Mouse (Mus musculus) activated CD4-positive, CD25-positive, alpha-beta regulatory T cell (primary cell): Measurements from ENCODE around the gene Amd1. TPM values are rescaled to one million over a fixed set of nuclear protein-coding genes. Genes with fewer than 3 reads are reported as not detected.

Experiments used
- polyA plus RNA-seq, 2 experiments: library from polyadenylated mRNA; unstranded; fragments of 100-300 nt; shearing (Covaris generic); gene quantifications; one replicate each; pipeline ENCODE4 v1.2.1; 2017

The Amd1 gene
- polyA plus RNA-seq: 10 to 100 TPM; 44.1 to 63.3 TPM

DNA sequence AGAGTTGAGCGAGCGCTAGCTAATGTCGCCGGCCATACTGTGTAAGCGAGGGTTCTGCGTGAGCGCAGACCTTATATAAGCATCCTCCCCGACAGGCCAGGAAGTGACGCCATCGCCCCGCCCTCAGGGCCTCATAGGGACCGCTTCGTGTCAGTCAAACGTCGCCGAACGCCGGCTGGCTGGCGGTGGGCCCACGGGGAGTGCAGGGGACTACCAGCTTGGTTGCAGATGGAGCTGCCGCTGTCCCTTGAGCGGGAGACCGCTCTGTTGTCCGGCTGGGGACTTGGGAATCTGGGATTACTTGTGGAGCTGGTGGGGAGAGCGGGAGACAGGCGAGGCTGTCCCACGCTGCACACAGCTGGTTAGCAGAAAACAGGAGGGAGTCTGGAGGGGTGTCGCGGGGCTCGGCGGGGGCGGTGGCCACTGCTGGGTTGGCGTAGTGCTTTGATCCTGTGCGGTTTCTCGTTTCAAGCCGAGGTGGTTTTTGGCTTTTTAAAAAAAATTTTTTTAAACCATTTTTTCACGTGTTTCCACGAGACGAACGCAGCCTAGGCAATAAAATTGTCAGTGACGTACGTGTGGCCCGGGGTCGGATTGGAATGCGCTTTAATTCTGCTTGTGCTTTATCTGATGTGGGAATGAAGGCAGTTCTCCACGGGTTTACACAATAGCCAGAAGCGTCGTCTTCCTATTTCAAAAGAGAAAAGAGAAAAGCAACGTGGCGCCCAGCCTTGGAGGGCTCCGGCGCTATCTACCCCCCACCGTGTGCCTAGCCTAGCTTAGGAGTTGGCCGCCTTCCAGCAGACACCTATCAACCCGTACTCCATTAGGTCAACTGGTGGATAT lies at the start of gene Amd1:
Gene Amd1, minus strand, starts transcription at position 47 of the 846 bp plus-strand sequence.

DNA sequence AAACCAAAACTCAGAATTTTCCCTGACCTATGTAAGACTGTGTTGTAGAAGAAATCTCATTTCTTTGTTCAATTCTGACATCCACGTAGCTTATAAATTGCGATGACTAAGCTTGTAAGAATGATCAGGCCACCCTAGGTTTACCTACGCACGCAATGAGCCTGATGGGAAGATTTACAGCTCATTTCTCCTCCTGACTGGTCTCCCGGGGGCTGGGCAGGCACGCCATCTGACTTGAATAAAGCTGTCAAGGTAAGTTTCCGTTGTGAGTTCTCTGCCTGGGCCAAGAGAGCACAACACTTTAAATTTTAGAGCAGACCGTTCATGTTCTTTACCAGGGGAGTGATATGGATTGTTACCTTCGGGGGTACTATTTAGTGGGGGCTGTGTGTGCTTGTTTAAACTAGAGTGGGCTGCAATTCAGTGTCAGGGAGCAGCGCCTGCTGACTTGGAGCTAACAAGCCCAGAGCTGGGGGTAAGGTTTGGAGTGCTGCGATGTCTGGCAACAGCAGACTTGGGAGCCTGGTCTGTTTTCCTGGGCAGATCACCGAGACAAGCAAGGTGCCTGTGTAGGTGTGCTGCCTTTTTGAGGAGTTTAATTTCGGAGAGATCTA lies 37.5 kb upstream of the Amd1 start, which contains the start of gene Cdk19:
Gene Cdk19, plus strand, starts transcription at position 214 of the 614 bp plus-strand sequence.

DNA sequence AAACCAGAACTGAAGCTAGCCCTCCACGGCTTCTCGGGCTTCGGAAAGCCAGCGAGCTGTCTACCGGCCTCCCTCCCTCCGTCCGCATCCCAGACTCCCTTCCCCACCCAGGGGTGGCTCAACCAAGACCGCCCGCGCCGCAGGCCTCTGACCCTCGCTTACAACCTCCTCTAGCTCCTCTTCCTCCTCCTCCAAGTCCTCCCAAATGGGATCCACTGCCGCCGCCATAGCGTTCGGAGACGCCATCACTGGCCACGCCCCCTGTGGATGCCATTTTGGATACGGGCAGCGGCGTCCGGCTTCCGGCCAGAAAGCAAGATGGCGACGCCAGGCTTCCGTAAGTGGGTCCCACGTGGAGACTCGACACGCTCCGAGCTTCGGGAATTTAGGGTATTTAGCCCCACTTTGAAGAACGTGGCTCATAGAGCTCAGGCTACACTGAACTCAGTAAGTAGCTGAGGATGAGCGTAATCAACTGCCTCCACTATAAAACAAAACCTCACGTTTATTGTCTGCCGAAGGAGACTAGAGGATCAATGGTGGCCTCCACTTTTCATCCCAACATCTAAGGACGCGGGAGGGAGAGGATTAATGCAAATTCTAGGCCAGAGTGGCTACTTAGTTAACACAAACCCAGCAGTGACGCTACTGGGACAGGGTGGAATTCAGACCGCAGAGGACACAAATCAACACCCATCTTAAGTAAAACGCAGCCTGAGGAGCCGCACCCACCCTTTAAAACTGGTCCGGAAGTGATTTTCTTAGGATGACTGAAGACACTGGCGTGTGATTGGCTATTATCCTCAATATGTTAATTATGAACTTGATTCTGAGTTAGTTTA lies 44.4 kb downstream of the Amd1 start, which contains the start of gene Gtf3c6:
Gene Gtf3c6, minus strand, starts transcription at position 695 of the 842 bp plus-strand sequence.

DNA sequence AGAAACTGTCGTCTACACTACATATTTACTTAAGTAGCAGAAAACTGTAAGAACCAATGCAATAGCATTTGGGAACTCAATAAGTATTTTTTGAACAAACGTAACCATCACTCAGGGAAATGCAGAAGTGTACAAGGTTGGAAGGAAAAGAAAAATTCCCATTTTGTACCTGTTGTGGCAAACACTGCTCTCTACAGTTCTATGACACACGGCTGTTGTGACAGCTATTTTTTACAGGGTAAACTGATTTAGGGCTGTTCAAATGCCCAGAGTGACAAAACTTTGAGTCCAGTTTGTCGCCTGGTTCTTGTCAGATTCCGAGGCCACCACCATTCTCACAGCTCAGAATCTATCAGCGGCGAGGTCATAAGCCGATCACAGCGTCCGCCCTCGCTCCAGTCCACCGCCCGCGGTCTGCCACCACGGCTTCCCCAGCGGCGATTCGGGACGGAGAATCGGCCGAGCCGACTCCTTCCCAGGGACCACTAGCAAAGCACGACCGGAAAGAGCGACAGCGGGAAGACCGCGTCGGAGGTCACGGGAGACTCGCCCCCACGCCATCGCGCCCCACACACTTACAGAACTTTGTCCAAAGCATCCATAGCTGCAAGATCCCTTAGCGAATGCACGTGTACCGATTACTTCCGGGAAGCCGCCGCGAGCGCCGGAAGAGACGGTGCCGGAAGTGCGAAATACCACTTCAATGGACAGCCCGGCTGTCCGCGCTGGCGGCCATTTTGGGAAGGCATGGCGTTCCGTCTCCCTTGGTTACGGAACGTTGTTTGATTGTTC lies 55.4 kb downstream of the Amd1 start, which contains the start of gene Rpf2:
Gene Rpf2, minus strand, starts transcription at position 663 of the 792 bp plus-strand sequence.

Other genes starting within 250 kb of the Amd1 start
- gene Slc16a10, start 159.9 kb downstream of the Amd1 start, polyA plus RNA-seq: 1 to 10 TPM; 1.4 to 2.1 TPM
- 10 to 100 TPM; 45.3 to 68.7 TPM for gene Rpf2, start 55.1 kb downstream of the Amd1 start, polyA plus RNA-seq
- gene Gtf3c6, start 44.1 kb downstream of the Amd1 start, polyA plus RNA-seq: 10 to 100 TPM; 75.7 to 86.5 TPM
- gene Cdk19, start 37.4 kb upstream of the Amd1 start, polyA plus RNA-seq: 10 to 100 TPM; 31.7 to 40.1 TPM